Mouse (Mus musculus): ENCODE data around the gene Slc25a10. TPM values are rescaled to one million over a fixed set of nuclear protein-coding genes. Genes with fewer than 3 reads are reported as not detected.

The Slc25a10 gene
- polyA plus RNA-seq, 1 experiment from 2014 or later = 49.0 TPM

DNA sequence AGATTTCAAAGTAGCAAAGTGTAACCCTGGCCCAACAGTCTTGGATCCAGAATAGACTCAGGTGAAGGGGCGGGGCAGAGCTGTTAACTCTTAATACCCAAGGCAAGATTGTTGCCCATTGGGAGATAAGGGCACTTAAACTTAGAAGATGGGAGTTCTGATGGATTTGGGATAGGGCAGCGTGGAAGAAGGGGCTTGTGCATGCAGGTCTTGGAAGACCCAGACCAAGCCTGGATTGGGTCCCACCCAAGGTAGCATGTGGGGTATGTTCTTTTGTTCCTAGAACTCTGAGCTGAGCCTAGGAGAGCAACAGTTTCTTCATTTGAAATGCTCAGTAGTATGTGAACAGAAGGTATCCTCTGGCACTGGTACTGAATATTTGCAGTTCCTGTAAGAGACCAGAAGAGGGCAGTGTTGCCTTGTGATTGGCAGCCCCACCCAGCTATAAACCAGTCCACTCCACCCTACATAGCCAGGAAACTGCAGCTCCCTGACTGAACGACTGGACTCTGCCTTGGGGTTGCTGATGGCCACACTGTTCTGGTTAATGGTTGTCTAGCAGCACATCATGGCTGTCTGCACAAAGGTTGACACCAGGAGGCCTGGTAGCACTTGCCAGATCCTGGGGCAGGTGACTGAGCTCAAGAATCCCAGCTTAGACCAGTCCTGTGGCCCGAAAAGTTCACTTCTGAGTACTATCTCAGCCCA is 2.4 kb upstream of the Slc25a10 start:
- no peaks in the 10 kb centered on the region for H3K9me3 ChIP-seq
- no peak overlapping the region for H3K27ac ChIP-seq
- no peaks in the 10 kb centered on the region for H3K27me3 ChIP-seq
- H3K9ac ChIP-seq = no peak overlapping the region
- WGBS = 64% methylated on average over 4 of the region's 4 CpGs
- peak; percentile 9; the same call in 1 of the 2 replicates for ATAC-seq (ENCODE audit: low FRiP score, low read depth)
- H3K4me3 ChIP-seq = no peak overlapping the region
- H3K4me1 ChIP-seq = peaks cover 53% of the 10 kb centered on the region
- H3K36me3 ChIP-seq = peaks cover 36% of the 10 kb centered on the region
- no peak overlapping the region; the same call in 1 of the 2 replicates for H3K4me2 ChIP-seq (replicated peaks)

DNA sequence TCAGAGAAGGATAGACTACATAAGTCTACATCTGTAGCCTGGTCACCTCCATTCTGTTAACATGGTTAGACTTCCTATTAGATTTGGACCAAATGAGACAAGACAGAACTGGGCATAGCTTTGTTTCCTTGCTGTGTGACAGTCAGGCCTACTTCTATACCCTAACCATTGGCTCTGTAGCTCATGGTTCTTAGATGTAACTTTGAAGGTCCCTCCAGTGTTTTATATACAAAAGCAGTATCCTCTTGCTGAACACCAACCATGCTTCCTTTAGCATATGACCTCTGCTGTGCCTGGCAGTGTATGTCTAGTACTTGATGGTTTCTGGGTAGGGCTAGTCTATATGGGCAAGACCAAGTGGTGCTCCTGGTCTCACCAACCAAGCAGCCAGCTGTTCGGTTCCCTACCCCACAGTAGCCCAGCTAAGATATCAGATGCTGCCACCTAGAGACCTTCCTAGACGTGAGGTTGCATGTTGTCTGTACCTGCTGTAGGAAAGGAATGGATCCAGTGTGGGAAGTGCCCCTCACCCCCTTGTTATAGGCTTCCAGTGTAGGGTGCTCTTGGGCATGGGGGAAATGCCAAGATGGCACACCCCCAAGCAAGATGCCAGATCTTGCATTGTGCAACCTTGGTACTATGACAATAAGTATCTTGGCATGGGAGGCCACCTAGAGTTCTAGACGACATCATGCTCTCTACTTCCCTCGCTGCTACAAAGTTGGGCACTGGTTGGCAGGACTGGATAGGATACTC is 1.2 kb upstream of the Slc25a10 start:
- H3K4me2 ChIP-seq (replicated peaks) = peak overlapping the region; percentile 97
- H3K4me3 ChIP-seq = peak overlapping the region; percentile 94
- ATAC-seq (ENCODE audit: low FRiP score, low read depth) = no peak
- peak overlapping the region; percentile 85; the same call in 1 of the 2 replicates for H3K9ac ChIP-seq
- peaks cover 48% of the 10 kb centered on the region for H3K4me1 ChIP-seq
- no peaks in the 10 kb centered on the region for H3K27me3 ChIP-seq
- 37% methylated on average over 4 of the region's 4 CpGs for WGBS
- H3K9me3 ChIP-seq = no peaks in the 10 kb centered on the region
- H3K36me3 ChIP-seq = peaks cover 49% of the 10 kb centered on the region
- peak overlapping the region; percentile 72; the same call in 1 of the 2 replicates for H3K27ac ChIP-seq

DNA sequence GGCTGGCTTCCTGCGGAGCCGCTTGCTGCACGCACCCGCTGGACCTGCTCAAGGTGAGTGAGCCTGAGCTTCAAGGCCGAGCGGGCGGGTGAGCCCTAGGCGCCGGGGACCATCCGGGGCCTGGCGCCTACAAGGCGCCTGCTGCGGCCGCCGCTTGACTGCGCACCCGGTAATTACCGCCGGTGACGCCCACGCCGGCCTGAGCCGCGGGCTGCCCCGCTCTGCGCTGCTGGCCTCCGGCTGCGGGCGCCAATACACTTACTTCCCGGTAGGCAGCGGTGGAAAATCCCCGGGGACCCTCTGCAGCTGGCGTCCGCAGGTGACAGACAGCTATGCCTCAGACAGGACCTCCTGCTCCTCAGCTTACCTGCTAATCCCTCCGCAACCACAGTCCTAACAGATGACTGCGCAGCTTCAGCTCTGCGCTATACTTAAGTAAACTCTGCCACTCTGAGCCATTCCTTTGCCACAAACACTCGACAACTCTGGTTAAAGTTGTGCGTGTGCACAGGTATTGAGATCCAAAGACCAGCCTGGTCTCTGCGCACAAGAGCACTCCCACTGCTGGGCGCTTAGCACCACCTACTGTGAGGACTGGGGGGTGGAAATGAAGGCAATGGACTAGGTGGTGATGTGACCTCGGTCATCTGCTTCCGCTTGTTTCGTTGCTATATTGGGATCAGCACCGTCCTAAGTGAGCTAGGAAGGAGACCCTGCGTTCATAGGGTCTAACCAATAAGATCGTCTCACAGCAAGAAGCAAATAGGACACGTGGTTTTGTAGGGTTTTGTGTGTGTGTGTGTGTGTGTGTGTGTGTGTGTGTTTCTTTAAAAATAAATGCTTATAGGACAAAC is 611 bp downstream of the Slc25a10 start:
- Histone ChIP-seq H3K4me3 (peak overlapping the region; percentile 94), H3K4me2 (replicated peaks) (peak overlapping the region; percentile 97), H3K4me1 (peaks cover 42% of the 10 kb centered on the region), H3K9ac (peak overlapping the region; percentile 85), H3K9me3 (no peaks in the 10 kb centered on the region), H3K27me3 (no peaks in the 10 kb centered on the region), H3K27ac (peak overlapping the region; percentile 79), H3K36me3 (peaks cover 51% of the 10 kb centered on the region)
- peak; percentile 48; the same call in 1 of the 2 replicates for ATAC-seq (ENCODE audit: low FRiP score, low read depth)
- WGBS = under 1% methylated on average over 47 of the region's 48 CpGs

DNA sequence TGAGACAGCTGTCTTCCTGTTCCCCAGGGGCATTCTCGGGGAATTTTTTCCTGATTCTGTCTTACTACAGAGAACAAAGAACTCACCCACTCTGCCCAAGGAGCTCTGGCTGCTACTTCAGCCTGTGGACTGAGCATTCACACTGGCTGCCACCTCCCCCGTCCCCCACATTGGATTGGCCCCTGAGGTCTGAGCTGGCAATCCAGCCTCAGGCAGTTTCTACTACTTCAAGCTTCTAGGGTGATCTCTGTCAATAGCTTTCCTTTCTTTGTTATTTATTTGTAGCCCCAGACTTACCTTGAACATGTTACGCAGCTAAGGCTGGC is 1.2 kb downstream of the Slc25a10 start:
- peaks cover 51% of the 10 kb centered on the region for H3K36me3 ChIP-seq
- no peaks in the 10 kb centered on the region for H3K9me3 ChIP-seq
- peak overlapping the region; percentile 94 for H3K4me3 ChIP-seq
- peaks cover 42% of the 10 kb centered on the region for H3K4me1 ChIP-seq
- H3K27me3 ChIP-seq = no peaks in the 10 kb centered on the region
- 30% methylated on average over 3 of the region's 3 CpGs for WGBS
- H3K9ac ChIP-seq = peak overlapping the region; percentile 85
- peak overlapping the region; percentile 97 for H3K4me2 ChIP-seq (replicated peaks)
- ATAC-seq (ENCODE audit: low FRiP score, low read depth) = no peak
- peak overlapping the region; percentile 79; the same call in 1 of the 2 replicates for H3K27ac ChIP-seq

DNA sequence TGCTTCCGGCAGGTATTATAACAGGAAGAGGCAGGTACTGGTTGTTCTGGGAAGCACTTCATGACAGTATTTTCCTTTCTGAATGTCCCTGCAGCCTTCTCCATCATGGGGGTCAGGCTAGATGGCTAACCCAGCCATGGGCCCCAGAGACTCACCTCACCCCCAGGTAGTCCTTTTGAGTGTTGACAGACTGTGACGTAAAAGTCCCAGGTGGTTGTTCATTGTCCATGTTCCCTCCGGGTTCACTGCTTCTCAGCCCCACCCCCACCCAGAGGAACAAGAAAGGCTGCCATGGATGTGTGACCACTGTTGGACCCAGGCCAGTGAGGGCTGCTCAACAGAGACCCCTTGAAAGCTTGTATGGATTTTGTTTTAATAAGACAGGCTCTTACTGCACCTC is 1.7 kb downstream of the Slc25a10 start:
- H3K4me1 ChIP-seq = peaks cover 42% of the 10 kb centered on the region
- H3K9me3 ChIP-seq = no peaks in the 10 kb centered on the region
- peaks cover 51% of the 10 kb centered on the region for H3K36me3 ChIP-seq
- 48% methylated on average over 3 of the region's 3 CpGs for WGBS
- H3K4me2 ChIP-seq (replicated peaks) = peak overlapping the region; percentile 97
- peak overlapping the region; percentile 79; the same call in 1 of the 2 replicates for H3K27ac ChIP-seq
- H3K27me3 ChIP-seq = no peaks in the 10 kb centered on the region
- peak overlapping the region; percentile 85 for H3K9ac ChIP-seq
- peak overlapping the region; percentile 94 for H3K4me3 ChIP-seq
- no peak for ATAC-seq (ENCODE audit: low FRiP score, low read depth)

DNA sequence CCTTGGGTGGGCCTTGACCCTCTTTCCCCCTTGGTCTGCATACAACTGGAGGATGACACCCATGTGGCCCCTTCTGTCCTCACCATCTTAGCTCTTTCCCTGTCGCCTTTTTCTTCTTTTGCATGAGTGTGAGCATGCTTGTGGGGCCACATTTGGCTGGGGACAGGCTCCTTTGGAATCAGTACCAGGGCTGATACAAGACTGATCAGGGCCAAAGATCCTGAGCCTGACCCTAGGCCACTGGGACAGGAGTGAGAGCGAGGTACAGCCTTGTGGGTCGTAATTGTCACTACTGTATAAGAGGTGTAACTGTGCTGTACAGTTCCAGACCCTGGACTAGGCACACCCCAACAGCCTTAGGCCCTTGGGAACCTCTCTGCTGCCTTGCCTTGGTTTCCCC is 2.3 kb downstream of the Slc25a10 start:
- H3K4me3 ChIP-seq = peak overlapping the region; percentile 94; the same call in 1 of the 2 replicates
- ATAC-seq (ENCODE audit: low FRiP score, low read depth) = no peak
- 83% methylated on average over 3 of the region's 3 CpGs for WGBS
- H3K36me3 ChIP-seq = peaks cover 51% of the 10 kb centered on the region
- H3K27ac ChIP-seq = no peak overlapping the region
- peaks cover 42% of the 10 kb centered on the region for H3K4me1 ChIP-seq
- H3K4me2 ChIP-seq (replicated peaks) = peak overlapping the region; percentile 97; the same call in 1 of the 2 replicates
- no peaks in the 10 kb centered on the region for H3K9me3 ChIP-seq
- peak overlapping the region; percentile 85 for H3K9ac ChIP-seq
- no peaks in the 10 kb centered on the region for H3K27me3 ChIP-seq

DNA sequence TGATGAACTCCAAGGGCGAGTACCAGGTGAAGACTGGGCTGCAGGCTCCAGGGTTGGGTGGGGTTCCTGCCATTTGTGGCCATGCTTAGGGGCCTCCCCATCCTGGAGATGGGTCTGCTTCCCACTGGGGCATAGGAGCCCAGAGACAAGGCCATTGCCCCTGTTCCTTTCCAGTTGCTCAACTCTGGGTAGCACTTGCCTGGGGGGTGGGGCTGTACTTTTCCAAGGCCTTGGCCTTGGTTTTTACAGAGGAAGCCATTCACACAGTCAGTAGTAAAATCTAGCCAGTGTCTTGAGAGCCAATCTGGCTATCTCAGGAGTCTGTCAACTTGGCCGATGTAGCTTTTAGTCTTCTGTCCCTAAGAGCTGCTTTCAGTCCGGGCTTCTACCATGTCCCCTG is 5.8 kb downstream of the Slc25a10 start:
- WGBS = 92% methylated on average over 3 of the region's 3 CpGs
- Histone ChIP-seq H3K4me2 (replicated peaks) (no peak overlapping the region), H3K36me3 (peaks cover 53% of the 10 kb centered on the region), H3K27me3 (no peaks in the 10 kb centered on the region), H3K9ac (no peak overlapping the region), H3K27ac (no peak overlapping the region), H3K4me3 (no peak overlapping the region), H3K9me3 (no peaks in the 10 kb centered on the region), H3K4me1 (peaks cover 17% of the 10 kb centered on the region)
- no peak for ATAC-seq (ENCODE audit: low FRiP score, low read depth)

DNA sequence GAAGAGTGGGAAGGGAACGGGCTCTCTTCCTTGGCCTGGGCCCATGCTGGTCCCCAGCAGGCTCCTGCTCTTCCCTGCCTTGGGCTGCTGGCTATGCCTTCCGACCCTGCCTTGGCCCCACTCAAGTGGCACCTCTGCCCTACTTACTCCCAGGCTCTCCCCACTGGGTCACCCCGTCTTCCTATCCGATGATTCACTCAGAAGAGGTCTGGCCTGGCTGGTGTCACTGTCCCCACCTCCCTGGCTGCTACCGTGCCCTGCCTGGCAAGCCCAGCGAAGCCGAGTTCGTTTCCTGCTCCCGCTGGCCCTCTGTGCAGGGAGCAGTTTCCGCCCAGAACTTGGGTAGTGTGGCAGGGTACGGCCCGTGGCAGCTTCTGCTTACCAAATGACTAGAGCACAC is 6.6 kb downstream of the Slc25a10 start:
- no peak overlapping the region for H3K4me2 ChIP-seq (replicated peaks)
- H3K9ac ChIP-seq = no peak overlapping the region
- H3K4me1 ChIP-seq = peaks cover 9% of the 10 kb centered on the region
- H3K27me3 ChIP-seq = no peaks in the 10 kb centered on the region
- no peak overlapping the region for H3K27ac ChIP-seq
- no peak overlapping the region for H3K4me3 ChIP-seq
- no peaks in the 10 kb centered on the region for H3K9me3 ChIP-seq
- ATAC-seq (ENCODE audit: low FRiP score, low read depth) = no peak
- peaks cover 53% of the 10 kb centered on the region for H3K36me3 ChIP-seq
- 92% methylated on average over 12 of the region's 12 CpGs for WGBS

DNA sequence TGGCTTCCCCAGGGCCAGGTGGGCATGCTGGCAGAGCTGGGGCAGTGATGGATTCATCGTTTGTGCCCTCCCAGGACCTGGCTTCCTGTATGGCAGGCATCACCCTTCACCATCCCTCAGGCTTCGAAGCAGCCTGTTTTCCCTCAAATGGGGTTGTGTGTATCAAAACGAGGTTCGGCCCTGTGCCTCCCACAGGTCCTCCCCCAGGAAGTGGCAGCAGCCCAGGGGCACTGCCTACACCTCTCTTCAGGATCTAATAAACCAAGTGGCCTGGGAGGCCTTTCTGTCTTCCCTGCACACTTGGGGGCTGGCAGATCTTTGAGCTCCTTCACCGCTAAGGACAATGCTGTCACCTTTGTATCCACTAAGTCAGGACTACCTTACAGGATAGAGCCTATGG is 7.3 kb downstream of the Slc25a10 start:
- ATAC-seq (ENCODE audit: low FRiP score, low read depth) = no peak
- Histone ChIP-seq H3K4me2 (replicated peaks) (no peak overlapping the region), H3K9ac (no peak overlapping the region), H3K4me3 (no peak overlapping the region), H3K4me1 (peaks cover 2% of the 10 kb centered on the region; the same call in 1 of the 2 replicates), H3K9me3 (no peaks in the 10 kb centered on the region), H3K27me3 (no peaks in the 10 kb centered on the region), H3K36me3 (peaks cover 53% of the 10 kb centered on the region), H3K27ac (no peak overlapping the region)
- WGBS = 87% methylated on average over 5 of the region's 5 CpGs

DNA sequence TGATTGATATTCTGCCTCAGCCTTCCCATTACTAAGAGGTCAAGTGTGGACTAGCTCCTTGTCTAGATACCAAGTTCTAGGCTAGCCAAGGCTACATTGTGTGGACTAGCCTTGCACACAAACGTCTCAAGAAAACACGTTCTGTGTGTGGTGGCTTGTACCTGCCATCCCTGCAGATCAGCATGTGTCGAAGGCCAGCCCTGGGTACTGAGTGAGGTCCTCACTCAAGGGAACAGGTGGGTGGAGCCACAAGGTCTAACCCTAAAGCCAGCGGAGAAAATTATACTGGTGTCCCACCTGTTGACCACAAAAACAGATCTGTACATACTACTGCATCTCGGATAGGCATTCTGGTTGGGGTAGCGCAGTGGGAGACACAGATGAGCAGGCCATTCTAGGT is 8.3 kb downstream of the Slc25a10 start:
- no peak overlapping the region for H3K4me2 ChIP-seq (replicated peaks)
- ATAC-seq (ENCODE audit: low FRiP score, low read depth) = no peak
- no peaks in the 10 kb centered on the region for H3K9me3 ChIP-seq
- H3K36me3 ChIP-seq = peaks cover 45% of the 10 kb centered on the region
- H3K4me1 ChIP-seq = no peaks in the 10 kb centered on the region
- no peak overlapping the region for H3K9ac ChIP-seq
- H3K27me3 ChIP-seq = no peaks in the 10 kb centered on the region
- H3K4me3 ChIP-seq = no peak overlapping the region
- H3K27ac ChIP-seq = no peak overlapping the region
- 81% methylated on average over 6 of the region's 6 CpGs for WGBS

DNA sequence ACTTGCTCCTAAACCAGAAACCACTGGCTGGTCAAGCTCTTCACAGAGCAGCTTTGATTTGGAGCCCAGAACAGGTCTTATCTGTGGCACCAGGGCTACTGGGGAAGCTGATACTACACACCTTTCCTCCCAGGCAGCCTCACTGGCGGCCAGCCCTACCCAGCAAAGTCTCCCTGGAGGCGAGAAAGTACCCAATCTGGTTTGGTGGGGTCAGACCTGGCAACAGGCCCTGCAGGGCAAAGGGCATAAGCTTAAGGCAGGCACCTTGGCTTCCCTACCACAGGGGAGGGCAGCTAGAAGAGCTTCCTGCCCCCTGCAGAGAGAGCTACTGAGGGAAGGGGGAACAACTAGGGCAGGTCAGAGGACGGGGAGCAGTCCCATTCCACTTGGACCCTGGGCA is 8.7 kb downstream of the Slc25a10 start:
- H3K4me1 ChIP-seq = no peaks in the 10 kb centered on the region
- 21% methylated on average over 3 of the region's 3 CpGs for WGBS

DNA sequence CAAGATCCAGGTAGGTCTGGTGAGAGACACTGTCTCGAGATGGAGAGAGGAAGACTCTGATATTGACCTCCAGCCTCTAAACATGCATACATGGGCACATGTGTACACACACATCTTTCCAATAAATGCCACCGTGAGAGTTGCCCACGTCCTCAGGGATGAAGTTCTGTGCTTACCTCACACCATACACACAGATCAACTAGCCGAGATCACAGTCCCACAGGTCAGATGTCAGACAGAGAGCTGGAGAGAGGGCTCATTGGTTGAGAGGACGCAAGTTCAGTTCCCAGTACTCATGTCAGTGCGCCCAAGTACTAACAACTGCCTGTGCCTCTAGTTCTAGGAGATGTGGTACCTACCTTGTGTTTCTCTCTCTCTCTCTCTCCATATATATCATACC is 9.4 kb downstream of the Slc25a10 start:
- ATAC-seq (ENCODE audit: low FRiP score, low read depth) = no peak
- Histone ChIP-seq H3K4me2 (replicated peaks) (no peak overlapping the region), H3K36me3 (peaks cover 34% of the 10 kb centered on the region), H3K4me1 (no peaks in the 10 kb centered on the region), H3K9me3 (no peaks in the 10 kb centered on the region), H3K9ac (no peak overlapping the region), H3K27me3 (no peaks in the 10 kb centered on the region), H3K4me3 (no peak overlapping the region), H3K27ac (no peak overlapping the region)
- 66% methylated on average over 6 of the region's 6 CpGs for WGBS

More for the DNA sequence above, 8.7 kb downstream of the Slc25a10 start:
- no peak overlapping the region for H3K4me2 ChIP-seq (replicated peaks)
- H3K4me3 ChIP-seq = no peak overlapping the region
- ATAC-seq (ENCODE audit: low FRiP score, low read depth) = no peak
- H3K27ac ChIP-seq = no peak overlapping the region
- no peaks in the 10 kb centered on the region for H3K27me3 ChIP-seq
- no peaks in the 10 kb centered on the region for H3K9me3 ChIP-seq
- peaks cover 40% of the 10 kb centered on the region for H3K36me3 ChIP-seq
- H3K9ac ChIP-seq = no peak overlapping the region
